Mouse (Mus musculus) right cerebral cortex, postnatal 14 days (tissue): ENCODE measurements at regions not wholly inside any gene's neighbourhood (a gene's known extent, or its start where the extent isn't known, plus 50 kb on each side); places are given as distances from the start of the nearest gene placed in this dataset.

Source experiments
- DNase-seq: peaks from one replicate; pipeline ENCODE4 v3.0.0; 2022

- DNase-seq, result peak; percentile 88
Measured at GRCm38 (mm10) chr6:116767738-116768522, 51.2 kb upstream of the Tmem72 start.

- DNase-seq, result no peak
Measured at GRCm38 (mm10) chr6:116774954-116775675, 58.4 kb upstream of the Tmem72 start.

GRCm38 (mm10) chr6:116786553-116787335 is 70.0 kb upstream of the Tmem72 start:
- DNase-seq, result no peak

GRCm38 (mm10) chr6:116793321-116793960 is 76.7 kb upstream of the Tmem72 start:
- no peak for DNase-seq

GRCm38 (mm10) chr6:116793961-116794336 is 77.2 kb upstream of the Tmem72 start:
- DNase-seq, result no peak

- DNase-seq, result no peak
Measured at GRCm38 (mm10) chr6:116821215-116821912, 104.7 kb upstream of the Tmem72 start.

- no peak for DNase-seq
Measured at GRCm38 (mm10) chr6:116822605-116823004, 105.9 kb upstream of the Tmem72 start.

- DNase-seq, result no peak
Measured at GRCm38 (mm10) chr6:116825628-116826027, 108.9 kb upstream of the Tmem72 start.

GRCm38 (mm10) chr6:116829341-116829740 is 112.6 kb upstream of the Tmem72 start:
- DNase-seq, result peak; percentile 55

- DNase-seq, result no peak
Measured at GRCm38 (mm10) chr6:116845990-116846862, 129.5 kb upstream of the Tmem72 start.

- DNase-seq, result no peak
Measured at GRCm38 (mm10) chr6:116848538-116849093, 131.9 kb upstream of the Tmem72 start.

- DNase-seq, result no peak
Measured at GRCm38 (mm10) chr6:116854029-116854428, 137.3 kb upstream of the Tmem72 start.

GRCm38 (mm10) chr6:116856093-116856492 is 139.4 kb upstream of the Tmem72 start:
- DNase-seq, result no peak

GRCm38 (mm10) chr6:116856917-116857491 is 140.3 kb upstream of the Tmem72 start:
- no peak for DNase-seq

- no peak for DNase-seq
Measured at GRCm38 (mm10) chr6:116863130-116863529, 146.4 kb upstream of the Tmem72 start.

GRCm38 (mm10) chr6:116863626-116864025 is 146.9 kb upstream of the Tmem72 start:
- DNase-seq, result no peak

- DNase-seq, result no peak
Measured at GRCm38 (mm10) chr6:116893299-116893698, 176.6 kb upstream of the Tmem72 start.

GRCm38 (mm10) chr6:116894252-116894651 is 177.5 kb upstream of the Tmem72 start:
- DNase-seq, result no peak

GRCm38 (mm10) chr6:116895114-116895513 is 178.4 kb upstream of the Tmem72 start:
- DNase-seq, result peak; percentile 62

- DNase-seq, result no peak
Measured at GRCm38 (mm10) chr6:116896132-116896630, 179.5 kb upstream of the Tmem72 start.
